Mouse (Mus musculus): Measurements from ENCODE around the gene Kcnk4. TPM values are rescaled to one million over a fixed set of nuclear protein-coding genes. Genes with fewer than 3 reads are reported as not detected.

The Kcnk4 gene
- total RNA-seq, 2 experiments from 2014 or later = 0.56 TPM; not detected in 1

DNA sequence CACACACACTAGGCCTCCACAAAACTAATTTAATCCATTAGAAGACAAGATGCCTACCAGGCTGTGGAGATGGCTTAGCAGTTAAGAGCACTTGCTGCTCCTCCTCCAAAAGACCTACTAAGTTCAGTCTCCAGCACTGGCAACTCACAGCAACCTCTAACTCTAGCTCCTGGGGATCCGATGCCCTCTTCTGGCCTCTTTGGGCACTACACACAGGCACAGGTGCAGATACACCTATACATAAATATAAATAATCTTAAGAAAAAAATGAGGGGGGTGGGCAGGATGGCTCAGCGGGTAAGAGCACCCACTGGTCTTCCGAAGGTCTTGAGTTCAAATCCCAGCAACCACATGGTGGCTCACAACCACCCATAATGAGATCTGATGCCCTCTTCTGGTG is 2.0 kb upstream of the Kcnk4 start:
- DNase-seq = no peak

DNA sequence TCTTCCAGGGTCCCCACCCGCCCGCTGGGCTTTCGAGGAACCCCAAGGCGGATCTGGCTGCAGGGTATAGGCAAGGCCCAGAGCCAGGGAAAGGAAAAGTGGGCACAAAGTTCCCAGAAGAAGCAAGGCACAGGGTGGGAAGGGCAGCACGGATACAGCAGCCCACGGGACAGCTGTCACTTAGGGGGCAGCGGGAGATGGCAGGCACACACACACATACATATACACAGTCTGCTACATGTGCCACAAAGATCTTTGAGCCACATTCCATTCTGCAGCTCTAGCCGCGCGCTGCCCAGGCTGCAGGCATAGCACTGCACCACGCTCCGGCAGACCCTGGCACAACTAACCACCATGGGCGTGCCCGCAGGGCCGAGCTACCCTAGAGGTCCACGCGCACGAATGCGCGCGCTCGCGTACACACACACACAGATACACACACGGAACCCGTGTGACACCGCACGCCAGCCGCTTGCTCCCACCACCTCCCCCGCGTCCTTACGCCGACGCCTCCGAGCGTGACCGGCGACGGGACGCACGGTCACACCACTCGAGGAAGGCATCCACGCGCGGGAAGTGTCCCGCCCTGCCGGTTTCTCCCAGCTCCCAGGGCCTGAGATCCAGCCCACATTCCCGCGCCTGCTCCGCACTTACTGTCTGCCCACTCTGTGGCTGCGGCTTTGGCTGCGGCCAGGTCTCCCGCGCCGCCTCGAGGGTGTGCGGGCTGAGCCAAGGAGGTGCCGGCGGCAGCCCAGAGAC is 700 bp downstream of the Kcnk4 start:
- no peak for DNase-seq

DNA sequence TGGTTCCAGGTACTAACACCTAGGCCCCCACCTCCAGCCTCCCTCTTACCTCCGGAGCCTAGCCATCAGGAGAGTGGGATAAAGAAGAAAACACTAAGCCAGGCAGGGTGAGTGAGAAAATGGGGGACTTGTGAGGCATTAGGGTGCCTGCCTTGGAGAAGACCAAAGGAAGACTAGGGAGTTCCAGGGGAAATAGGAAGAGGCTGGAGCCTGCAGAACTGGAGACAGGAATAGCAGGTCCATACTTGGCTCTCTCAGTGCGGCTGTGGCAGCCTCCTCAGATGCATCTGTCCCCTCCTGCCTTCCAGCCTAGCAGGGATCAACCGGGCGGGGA is 1.2 kb downstream of the Kcnk4 start:
- no peak for DNase-seq

DNA sequence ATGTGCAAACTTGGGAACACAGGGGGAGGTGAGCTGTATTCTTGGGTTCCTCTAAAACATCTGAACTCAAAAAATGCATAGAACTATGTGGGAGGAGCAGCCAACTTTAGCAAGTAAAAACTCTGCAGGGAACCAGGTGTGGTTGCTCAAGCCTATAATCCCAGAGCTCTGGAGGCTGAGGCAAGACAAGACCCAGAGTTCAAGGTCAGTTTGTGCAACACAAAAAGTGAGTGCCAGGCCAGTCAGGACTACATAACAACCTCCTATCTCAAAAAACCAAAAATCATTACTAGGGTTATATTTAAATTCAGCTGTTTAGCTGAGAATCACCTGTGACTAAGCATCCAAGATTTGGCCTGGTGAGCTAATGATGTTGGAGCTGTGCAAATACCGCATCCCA is 2.3 kb downstream of the Kcnk4 start:
- no peak for DNase-seq

GRCm38 (mm10) chr19:6931002-6931401 is 3.3 kb downstream of the Kcnk4 start:
- DNase-seq = no peak

- DNase-seq = no peak
Observed at GRCm38 (mm10) chr19:6928080-6928479, 6.2 kb downstream of the Kcnk4 start.

- DNase-seq = peak; percentile 55
Observed at GRCm38 (mm10) chr19:6926559-6927255, 7.6 kb downstream of the Kcnk4 start.

DNA sequence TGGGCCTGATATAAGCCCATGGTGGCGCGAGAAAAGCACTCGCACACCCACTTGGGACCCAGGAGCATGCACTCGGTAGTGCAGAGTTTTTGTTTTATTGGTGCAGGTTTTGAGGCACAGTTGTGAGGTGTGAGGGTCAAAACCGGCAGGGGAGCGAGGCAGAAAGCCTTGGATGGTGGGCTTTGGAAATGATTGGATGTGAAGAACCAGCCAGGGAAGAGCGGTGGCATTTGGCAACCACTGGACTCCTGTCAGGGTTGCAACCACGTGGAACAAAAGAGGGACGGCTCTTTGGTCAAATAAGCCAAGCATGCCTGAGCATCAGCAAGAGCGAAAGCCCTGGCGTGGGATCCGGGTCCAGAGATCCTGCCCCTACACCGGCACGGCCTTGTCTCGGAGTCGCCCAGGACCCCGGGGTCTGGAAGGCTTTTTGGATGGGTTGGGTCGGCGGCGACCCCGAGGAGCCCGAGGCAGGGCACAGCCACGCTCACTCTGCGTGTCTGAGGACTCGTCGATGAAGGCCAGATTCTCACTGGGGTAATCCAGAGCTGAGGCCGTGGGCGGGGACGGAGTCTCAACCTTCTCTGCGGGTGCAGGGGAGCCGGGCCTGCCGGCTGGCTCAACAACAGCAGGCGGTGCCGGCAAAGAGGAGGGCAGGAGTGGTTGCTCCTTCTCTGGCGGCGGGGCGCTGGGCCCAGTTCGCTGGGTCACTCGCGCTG is 8.5 kb downstream of the Kcnk4 start:
- no peak for DNase-seq

DNA sequence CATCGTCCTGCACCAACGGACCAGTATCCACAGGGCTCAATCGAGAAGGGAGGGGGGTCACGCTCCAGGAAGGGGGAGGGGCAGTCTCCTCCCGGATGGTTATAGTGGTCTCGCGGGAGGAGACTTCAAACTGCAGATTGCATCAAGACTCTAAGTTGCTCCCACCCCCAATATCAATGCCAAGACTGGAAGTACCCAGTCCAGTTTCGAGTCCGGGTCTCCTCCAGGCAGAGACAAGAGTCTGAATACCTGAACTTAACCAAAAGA is 9.1 kb downstream of the Kcnk4 start, which contains the start of gene Catsperz:
Gene Catsperz (minus strand): TSS at position 74 of the 267 bp plus-strand sequence.
- no peak for DNase-seq

- DNase-seq = peak; percentile 92
Observed at GRCm38 (mm10) chr19:6924461-6925306, 9.6 kb downstream of the Kcnk4 start.

DNA sequence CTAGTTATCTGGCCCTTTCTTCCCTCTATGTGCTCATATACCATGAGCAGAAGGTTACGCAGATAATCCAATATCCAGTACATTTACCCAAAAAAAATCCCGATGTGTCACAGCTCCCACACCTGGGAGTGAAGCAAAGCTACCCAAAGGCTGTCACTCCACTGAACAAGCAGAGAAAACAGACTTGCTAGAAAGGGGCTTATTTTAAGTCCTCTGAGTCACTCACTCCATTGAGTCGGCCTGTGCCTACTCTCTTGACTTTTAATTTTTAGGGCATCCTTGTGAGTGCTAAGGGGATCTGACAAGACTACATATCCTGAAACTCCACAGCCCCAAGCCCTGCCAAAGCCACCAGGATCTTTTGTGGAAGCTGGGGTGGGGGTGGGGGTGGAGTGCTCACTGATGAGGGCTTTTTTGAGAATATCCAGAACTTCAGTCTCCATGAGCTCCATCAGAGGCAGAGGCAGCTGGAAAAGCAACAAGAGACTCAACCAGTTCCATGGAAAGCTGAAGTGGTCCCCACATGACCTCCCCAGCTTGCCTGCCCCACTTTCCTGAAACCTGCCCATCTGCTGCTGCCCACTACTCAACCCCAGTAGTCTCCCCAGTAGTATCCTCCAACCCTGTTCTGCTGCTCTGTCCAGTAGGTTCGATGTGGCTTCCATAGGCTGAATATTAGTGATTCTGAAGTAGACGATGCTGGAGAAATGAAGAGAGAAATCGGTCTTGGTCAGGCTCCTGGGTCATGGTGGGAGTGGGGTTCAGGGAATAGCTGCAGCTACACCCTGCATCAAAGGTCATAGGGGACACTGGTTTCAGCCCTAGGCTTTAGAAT is 11.2 kb downstream of the Kcnk4 start:
- no peak for DNase-seq

- peak; percentile 100 for DNase-seq
Observed at GRCm38 (mm10) chr19:6921647-6922567, 12.4 kb downstream of the Kcnk4 start, which contains the start of gene Esrra. Esrra (minus strand) TSS chr19:6921813.

GRCm38 (mm10) chr19:6920741-6921636 is 13.3 kb downstream of the Kcnk4 start:
- peak; percentile 63 for DNase-seq

DNA sequence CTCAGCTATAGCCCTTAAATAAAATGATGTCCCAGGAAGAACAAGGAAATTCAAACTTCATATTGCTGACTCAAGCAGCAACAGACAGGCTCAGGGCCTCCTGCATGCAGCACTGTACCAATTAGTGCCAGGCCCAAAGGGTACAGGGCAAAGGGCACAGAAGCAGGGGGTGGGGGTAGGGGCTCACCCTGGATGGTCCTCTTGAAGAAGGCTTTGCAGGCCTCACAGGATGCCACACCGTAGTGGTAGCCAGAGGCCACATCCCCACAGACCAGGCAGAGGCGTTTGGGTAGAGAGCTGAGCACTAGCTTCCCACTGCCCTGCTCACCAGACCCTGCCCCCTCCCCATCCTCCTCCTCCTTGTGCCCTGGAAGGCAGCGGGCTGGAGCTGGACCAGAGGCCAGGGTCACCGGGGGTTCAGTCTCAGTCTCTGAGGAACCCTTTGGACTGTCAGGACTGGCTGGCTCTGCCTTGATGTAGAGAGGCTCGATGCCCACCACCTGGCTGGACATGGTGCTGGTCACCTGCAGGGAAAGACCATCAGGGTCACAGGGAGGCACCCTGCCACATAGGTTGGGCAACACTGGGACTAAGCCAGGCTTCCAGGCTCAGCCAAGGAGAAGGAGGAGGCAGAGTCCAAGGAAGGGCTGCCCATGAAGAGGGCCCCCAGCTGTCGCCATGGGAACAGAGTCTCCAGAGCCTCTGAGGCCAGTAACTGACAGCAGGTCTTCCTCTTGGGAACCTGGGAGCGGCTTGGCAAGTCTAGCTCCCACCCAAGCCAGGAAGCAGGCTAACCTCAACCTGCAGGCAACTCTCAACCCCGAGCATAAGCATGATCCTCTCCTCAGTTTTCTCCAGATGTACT is 14.2 kb downstream of the Kcnk4 start:
- peak; percentile 47 for DNase-seq

DNA sequence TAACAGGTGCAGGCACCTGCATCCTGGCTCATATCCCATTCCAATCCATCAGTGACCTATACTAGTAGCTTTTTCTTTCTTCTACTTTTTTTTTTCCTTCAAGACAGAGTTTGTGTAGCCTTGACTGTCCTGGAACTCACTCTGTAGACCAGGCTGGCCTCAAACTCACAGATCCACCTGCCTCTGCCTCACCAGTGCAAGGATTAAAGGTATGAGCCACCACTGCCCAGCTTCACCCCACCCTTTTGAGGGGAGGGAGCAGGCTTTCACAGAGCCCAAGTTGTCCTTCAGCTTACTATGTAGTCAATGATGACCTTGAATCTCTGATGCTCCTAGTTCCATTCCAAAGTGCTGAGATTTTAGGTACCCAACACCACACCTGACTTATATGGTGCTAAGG is 14.9 kb downstream of the Kcnk4 start:
- no peak for DNase-seq

GRCm38 (mm10) chr19:6918321-6918720 is 16.0 kb downstream of the Kcnk4 start:
- DNase-seq = no peak

DNA sequence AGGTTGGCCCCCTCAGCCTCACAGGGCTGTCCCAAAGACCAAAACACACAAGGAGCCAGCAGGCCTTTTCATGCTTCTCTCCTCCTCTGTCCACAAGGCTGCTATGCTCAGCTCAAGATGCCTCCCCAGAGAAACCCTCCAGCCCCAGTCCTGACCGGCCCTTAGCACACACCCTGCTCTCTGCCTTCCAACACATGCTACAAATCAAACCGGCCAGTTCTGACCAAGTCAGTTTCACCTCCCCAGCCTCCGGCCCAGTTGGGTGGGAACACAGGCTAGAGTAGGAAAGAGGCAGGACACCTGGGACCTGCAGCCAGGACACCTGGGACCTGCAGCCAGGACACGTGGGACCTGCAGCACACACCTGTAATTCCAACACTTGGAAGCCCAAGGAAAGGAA is 17.8 kb downstream of the Kcnk4 start:
- DNase-seq = no peak

DNA sequence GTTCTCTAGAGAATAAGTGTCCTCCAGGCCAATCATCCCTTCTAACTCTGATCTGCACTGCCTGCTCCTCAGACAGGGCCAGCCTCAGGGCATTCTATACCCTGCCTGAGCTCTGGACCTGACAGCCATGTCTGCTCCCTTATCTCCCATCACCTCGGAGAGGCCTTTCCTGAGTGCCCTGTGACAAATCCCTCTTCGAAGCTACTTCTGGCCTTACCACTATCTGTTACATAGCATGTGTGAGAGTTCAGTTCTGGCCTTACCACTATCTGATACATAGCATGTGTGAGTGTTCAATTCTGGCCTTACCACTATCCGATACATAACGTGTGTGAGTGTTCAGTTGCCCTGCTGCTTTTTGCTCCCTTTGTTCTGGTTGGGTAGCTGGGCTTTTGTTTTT is 19.0 kb downstream of the Kcnk4 start:
- DNase-seq = no peak

GRCm38 (mm10) chr19:6914540-6914939 is 19.8 kb downstream of the Kcnk4 start:
- DNase-seq = no peak
